Mouse (Mus musculus): ENCODE results near the gene Dcaf5.
A peak's percentile ranks its signal among the peaks of the same experiment; 100 is the strongest.

Gene Dcaf5

DNA sequence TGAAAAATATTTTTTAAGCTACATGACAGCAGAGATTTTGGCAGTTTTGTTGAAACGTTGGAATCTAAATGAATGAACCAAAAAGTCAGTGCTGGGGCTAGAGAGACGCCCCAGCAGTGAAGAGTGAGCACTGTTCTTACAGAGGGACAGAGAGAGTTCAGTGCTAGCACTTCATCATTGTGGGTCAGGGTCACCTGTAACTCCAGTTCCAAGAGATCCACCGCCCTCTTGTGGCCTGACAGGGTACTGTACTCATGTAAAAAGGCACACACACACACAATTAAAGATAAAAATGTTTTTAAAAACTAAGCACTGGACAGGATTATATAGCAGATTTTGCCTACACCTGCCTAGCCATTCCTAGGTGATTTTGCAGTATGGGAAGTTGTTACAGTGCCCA is 29.8 kb downstream of the Dcaf5 start:
- peak; percentile 71 for DNase-seq

DNA sequence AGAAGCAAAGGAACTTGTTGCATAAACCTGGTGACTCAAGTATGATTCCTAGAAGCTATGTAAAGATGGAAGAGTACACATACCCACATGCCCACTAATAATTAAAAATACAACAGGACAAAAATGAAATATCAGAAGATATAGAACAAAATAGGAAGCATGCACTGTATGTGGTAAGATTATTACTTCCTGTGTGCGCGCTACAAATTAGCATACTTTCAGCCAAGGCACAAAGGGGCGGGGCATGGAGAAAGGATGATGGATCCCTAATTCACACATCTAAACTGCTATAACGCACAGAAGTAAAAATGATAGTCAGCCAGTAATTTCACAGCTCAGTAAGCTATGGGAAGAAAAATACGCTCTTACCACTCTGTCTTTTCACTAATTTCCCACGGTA is 32.3 kb downstream of the Dcaf5 start:
- DNase-seq, result no peak

DNA sequence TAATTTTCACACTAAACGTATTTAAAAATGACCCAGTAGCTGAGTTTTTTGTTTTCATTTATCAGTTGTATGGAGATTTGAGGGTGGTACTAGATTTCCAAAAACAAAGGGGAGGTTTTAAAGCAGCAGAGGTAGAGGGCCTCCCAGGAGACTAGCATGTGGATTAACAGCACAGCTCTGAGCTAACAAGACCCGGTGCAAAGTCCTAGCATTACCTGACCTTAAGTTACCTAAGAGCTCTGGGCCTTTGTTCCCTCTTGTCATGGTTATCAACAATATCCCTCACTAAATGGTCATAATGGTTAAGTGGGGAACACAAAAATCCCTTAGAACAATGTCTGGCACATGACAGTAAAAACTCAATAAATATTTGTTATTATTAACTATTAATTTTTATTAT is 37.3 kb downstream of the Dcaf5 start:
- no peak for DNase-seq

DNA sequence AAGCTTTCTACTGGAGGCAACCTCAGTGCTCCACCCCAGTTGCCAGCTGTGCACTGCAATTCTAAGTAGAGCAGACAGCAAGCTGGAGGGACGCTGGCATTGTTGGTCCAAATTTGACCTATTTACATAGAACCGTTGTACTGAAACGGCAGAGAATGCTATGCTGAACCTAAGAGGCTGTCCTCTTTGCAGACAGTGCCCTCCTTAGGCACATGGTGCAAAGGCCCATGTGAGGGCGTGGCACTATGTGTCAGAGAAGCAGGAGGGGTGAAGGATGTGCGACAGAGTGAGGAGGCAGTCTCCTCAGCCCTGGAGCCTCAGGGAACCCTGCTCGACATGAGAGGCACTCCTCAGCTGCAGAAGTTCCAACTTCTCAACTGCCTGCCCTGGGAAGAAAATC is 40.0 kb downstream of the Dcaf5 start:
- no peak for DNase-seq

DNA sequence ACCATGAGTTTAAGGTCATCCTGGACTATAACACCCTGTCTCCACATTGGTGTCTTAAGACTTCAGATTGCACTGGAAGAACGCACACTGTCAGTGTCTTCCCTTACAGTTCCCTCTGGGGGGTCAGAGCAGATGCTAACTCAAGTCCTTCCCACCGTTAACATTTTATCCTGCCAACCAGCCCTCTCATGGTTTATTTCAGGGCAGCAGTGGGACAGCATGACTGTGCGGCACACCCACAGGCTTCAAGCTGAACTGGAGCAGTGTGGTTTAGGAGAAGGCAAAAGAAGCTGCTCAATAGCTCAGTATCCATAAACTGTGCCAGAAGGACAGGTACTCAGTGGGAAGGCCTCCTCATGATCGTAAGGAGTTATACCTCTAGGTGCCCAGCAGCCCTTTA is 41.1 kb downstream of the Dcaf5 start:
- no peak for DNase-seq

DNA sequence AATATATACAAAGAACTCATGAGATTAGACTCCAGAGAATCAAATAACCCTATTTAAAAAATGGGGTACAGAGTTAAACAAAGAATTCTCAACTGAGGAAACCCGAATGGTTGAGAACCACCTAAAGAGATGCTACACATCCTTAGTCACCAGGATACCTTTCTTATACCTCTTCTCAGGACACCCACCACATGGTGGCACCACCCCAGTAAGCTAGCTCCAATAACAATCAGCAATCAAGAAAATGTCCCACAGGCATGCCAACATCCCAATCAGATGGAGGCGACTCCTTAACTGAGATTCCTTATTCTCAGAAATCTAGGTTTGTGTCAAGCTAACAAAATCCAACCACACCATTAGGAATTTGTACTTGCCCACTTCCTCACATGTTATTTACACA is 42.4 kb downstream of the Dcaf5 start:
- DNase-seq, result peak; percentile 39

DNA sequence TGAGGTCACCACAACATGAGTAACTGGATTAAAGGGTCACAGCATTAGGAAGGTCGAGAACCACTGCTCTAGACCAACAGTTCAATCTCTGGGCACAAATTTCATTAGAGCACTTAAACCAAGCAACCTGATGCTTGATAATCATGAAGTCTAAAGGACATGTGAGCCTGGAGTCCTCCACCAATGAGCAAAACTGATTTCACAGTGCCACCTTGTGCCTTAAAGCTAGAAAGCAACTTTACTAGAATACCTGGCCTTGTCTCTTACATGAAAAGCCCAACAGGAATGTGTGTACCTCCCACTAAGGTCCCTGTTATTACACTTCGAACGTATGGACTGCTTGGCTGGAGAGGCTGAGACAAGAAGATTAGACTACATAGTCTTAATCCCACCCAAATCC is 47.0 kb downstream of the Dcaf5 start:
- DNase-seq, result peak; percentile 17

DNA sequence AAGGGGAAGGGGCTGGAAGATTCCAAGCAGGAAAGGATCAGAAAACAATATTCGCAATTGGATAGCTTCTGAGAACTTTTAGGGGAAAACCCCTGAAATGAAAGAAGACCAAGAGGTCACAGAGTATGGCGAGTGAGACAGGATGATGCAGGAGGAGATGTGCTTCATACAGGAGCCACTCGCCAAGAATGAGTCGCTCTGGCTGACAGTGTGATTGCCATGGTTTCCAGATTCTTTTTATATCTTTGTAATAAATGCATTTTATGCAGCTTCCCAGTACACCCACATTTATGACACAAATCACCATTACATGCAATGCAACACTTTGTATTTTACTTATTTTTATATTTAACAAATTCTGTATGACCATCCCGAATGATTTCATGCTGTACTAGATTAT is 49.1 kb downstream of the Dcaf5 start:
- DNase-seq, result no peak

DNA sequence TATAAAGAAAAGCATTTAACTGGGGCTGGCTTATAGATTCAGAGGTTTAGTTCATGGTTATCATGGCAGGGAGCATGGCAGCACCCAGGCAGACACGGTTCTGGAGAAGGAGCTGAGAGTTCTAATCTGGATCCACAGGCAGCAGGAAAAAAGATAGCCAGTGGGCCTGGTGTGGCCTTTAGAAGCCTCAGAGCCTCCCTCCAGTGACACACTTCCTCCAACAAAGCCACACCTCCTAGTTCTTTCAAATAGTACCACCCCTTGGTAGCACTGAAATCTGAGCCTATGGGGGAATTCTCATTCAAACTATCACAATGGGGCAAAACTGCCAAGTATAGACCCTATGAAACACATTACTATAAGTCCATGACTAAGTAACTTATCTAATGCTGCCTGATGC is 51.0 kb downstream of the Dcaf5 start:
- DNase-seq, result no peak

DNA sequence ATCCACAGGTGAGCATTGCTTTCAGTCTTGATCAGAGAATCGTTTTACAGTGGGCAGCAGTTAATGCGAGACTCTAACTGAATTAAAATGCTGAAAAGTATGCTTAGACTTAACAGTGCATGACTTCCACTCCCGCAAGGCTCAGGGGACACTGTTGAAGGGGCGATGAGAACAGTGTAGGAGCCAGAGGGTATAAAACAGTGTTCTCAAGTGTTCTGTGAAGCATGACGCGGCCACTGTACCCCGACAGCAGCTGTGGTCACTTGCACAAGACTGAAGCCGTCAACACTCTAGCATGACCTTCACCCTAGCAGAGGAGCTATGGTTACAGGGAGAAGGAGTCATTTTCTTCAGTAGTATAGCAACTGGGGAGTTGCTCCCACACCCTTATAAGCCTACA is 52.9 kb downstream of the Dcaf5 start:
- no peak for DNase-seq

DNA sequence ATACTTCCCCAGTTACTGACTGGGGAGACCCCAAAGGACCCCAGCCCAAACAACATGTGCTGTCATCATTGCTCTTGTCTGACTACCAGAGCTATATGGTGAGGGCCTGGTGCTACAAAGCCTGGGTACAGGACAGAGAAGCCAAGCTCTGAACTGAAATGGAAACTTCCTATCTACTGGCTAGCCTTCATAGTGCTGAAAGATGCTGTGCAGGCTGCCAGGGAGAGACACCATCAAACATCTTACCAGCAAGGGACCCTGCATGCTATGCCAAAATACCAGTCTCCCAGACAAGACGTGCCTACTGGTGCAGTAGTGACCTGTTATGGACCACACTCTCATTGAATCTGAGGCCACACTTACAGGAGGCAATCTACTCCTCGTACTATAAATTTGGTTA is 53.6 kb downstream of the Dcaf5 start:
- no peak for DNase-seq

DNA sequence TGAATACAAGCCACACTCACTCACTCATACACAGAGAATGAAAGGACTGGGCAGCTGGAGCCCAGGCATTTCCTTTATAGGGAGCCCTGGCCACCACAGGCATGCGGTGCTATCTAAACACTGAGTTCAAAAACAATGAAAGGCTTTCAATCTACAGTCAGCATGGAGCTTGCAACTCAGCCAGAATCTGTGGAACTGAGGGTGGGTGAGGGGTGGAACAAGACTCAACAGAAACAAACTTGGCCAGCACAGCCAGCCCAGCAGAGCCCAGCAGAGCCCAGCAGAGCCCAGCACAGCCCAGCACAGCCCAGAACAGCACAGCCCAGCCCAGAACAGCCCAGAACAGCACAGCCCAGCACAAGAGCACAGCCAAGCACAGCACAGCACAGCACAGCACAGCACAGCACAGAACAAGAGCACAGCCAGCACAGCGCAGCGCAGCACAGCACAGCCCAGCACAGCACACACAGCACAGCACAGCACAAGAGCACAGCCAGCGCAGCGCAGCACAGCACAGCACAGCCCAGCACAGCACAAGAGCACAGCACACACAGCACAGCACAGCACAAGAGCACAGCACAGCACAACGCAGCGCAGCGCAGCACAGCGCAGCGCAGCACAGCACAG is 56.5 kb downstream of the Dcaf5 start:
- no peak for DNase-seq

DNA sequence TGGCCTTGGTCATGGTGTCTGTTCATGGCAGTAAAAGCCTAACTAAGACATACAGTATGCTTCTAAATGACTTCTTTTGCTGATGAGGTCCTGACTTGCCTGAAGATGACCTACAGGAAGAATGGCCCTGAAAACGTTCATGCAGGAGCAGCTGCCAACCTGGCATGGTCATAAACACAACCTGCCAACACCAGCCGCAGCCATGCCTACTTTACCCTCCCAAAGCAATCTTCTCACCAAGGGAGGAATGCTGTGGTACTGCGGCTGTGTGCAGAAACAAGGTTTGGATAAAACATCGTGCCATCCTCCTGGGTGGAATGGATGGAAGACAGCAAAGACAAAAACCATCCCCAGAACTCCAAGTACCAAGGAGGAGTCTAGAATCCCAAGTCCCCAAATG is 57.0 kb downstream of the Dcaf5 start:
- DNase-seq, result no peak

DNA sequence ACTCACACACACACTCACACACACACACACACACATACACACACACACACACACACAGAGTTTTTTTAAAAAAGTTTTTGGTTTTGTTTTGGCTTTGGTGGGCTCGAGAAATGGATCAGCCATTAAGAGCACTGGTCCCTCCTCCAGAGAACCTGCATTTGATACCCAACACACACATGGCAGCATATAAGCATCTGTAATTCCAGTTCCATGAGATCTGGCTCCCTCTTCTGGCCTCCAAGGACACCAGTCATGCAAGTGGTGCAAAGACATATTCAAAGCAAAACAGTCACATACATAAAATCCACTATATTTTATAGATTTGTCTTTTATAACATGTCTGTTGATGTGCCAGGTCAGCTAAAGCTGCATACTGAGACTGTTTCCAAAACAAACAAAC is 58.8 kb downstream of the Dcaf5 start:
- peak; percentile 28 for DNase-seq

DNA sequence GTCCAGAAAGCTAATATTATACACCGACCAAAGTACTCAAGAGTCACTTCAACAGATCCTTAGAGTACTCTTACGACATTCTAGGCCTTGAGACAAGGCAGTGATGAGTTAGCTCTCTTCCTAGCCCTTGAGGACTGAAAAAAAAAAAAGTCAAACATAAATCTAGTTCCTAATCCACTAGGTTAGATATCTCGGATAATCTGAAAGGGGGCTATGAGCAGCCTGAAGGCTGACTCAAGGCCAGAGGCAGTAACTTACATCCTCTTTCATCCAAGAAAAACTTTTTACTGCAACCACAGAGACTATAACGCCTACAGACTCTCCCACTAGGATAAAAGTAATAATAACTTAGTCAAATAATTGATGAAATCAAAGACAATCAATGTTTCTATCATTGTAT is 60.7 kb downstream of the Dcaf5 start:
- DNase-seq, result no peak

DNA sequence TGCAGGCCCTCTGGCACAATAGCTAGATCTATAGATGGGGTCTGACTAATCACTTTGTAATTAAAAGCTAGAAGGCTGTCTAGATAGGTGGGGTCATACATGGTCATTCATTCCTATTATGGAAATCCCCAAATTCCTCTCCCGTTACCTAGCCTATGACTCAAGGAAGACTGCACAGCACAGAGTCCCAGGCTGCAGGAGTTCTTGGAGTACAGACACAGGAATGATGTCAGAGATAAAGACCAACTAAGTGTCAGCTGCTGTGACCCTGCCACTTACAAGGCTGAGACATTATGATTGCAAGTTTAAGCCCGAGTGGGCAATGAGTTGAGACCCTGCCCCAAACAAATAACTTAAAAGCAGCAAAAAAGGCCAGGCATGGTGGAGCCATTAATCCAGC is 61.7 kb downstream of the Dcaf5 start:
- no peak for DNase-seq

DNA sequence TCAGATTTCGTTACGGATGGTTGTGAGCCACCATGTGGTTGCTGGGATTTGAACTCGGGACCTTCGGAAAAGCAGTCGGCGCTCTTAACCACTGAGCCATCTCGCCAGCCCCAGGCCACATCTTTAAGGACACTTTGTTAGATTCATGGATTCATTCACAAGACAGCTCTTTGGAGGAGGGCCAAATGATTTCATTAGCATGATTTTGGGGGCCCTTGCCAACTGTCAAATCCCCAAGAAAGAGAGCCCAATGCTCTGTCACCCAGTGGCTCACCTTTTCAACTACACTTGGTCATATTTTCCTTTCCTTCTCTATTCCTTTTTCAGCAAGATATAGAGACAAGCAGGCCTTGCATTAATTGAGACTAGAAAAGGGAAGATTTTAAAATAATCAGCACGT is 63.5 kb downstream of the Dcaf5 start:
- no peak for DNase-seq

DNA sequence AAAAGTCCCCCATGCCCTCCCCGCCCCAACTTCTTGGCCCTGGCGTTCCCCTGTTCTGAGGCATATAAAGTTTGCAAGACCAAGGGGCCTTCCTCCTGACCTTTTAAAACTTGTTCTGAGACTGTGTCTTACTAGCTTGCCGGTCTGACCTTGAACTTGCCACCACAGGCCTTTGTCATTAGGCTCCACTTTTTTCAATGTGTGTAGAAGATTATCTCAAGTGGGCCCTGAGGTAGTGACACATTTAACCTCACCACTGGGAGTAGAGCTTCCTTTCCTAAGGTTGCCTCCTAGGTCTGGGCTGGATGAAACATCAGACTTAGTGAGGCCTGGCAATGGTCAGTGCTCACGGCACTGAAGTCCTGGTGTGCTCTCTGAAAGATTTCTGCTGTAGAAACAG is 69.2 kb downstream of the Dcaf5 start:
- DNase-seq, result no peak

DNA sequence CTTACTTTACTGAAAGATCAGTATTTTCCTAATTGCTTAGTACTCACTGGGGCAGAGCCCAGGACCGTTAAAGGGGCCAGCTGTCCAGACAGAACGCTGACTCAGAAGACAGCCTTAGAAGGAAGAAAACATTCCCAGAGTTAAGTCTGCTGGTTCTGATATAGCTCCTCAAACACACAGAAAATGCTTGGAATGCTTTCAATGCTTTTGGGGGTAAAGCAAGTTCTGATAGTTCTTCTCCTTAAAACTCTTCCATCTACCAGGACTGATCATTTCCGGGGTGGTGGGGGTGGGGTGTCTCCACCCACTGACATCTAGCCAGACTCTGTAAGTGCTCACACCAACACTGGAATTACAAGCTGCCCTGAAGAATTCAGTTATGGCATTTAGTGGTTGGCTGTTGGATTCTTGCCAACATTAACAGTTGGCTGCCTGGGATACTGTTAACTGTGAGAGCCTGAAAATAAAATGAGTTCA is 70.4 kb downstream of the Dcaf5 start:
- no peak for DNase-seq

DNA sequence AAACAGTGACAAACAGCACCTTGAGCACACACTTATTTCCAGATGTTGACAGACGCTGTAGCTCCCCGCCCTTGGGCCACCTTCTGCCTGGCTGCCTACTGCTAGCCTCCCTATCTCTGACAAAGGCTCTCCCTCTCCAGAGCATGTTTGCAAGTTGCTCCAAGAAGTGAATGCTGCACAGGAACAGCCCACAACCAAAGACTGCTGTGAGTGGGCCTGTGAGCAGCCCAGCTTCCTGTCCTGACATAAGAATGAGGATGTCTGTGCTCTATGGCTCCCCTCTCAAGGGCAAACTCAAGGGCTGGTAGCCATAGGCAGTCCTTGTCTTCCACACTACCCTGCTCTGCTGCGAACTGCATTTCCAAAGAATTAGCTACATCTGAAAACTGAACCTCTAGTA is 71.1 kb downstream of the Dcaf5 start:
- DNase-seq, result no peak

DNA sequence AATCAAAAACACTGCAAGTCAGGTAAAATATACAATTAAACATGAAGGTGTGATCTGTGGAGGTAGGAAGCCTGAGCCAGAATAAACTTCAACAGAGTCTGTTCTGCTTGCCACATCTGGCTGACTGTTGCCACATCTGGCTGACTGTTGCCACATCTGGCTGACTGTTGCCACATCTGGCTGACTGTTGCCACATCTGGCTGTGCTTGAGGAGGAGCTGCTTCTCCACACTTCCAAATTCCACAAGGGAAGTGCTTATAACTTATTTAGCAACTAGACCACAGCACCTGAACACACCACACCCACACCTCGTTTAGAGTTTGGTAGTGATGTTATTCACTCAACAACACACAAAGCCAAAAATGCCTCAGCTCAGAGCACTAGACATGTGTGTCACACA is 74.7 kb downstream of the Dcaf5 start:
- DNase-seq, result no peak

DNA sequence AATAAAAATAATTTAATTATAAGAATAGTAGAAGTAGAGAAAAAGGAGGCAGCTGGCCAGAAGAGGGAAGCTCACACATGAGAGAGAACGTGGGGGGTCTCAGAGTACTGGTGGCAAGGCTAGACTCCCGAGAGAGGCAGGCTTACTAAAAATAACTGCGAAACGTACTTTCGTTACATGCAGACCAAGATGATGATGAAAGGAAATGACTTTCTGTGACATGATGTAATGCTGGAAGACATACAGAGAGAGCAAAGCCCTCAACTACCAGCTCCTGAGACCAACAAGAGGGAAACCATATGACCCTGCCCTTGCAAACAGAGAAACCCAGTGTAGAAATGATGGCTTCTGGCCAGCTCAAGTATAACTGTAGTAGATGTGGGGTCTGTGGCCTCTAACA is 76.1 kb downstream of the Dcaf5 start:
- no peak for DNase-seq

DNA sequence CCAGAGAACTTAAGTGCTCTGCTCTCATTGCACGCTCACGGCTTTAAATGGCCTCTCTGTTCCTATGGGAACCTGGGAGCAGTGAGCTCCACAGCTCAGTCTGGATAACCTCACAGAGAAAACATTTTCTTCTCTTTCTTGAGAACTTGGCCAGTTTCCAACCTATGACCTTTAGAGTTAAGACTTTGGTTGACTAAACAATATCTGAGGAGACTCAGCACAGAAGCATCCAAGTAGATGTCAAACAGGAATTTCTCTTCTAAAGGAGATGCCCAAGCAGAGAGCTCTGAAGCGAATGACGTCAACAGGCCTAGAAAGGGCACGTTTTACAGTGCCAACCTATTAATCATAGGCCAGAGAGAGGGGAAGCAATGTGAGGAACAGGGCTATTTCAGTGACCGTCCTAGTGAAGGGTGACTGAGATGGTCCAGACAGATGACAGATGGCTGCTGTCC is 91.6 kb downstream of the Dcaf5 start:
- no peak for DNase-seq

DNA sequence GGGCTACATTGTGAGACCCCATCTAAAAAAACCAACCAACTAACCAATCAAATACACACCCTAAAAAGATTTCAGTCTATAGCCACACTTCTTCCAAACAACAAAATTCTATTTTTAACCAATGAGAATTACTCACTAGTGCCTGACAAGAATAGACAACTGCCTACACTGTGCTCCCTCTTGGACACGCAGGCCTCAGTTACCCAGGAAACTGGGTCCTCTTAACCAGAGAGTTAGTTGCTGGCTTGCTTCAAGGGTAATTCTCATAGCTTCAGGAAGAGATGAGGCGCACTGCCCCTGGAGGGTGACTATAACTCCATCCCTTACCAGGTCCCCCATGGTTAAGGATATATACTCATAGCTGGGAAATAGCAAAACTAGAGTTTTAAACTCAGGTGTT is 95.5 kb downstream of the Dcaf5 start:
- DNase-seq, result no peak

DNA sequence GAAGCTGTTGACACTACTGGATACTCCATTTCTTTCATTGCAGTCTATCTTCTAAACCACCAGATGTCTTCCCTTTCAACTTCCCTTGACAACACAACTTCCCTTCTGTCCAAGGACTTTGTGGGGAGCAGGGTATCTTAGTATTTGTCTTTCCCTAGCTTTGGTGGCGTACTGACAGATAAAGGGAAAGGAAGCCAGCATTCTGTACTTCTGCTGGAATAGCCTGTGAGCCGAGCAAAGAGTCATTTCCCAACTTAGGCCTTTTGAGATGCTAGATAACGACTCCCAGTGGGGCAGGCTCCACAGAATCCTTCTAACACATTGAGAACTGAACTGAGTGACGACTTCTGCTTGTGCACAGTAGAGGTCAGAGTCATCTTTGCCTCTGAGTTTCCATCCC is 102.2 kb downstream of the Dcaf5 start:
- no peak for DNase-seq

DNA sequence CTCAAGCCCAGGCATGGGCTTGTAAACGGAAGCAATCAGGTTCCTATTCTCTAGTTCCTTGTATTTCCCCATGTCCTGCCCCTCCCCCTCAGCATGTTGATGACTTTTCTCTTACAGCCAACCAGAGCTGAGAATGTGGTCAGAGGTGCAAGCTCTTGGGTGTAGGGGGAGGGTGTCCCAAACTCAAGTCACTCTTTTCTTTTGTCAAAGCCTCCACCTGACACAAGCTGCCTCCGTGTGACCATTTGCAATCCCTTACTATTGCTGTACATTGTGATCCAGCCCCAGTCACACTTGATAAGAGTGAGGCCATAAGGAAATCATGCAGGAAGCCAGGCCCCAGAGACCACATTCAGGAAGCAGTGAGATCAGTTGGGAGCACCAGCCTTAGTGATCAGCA is 104.8 kb downstream of the Dcaf5 start:
- peak; percentile 39 for DNase-seq
